Mouse (Mus musculus): ENCODE measurements around the gene Scaper. TPM values are rescaled to one million over a fixed set of nuclear protein-coding genes. Genes with fewer than 3 reads are reported as not detected.

The Scaper gene
- polyA plus RNA-seq, 1 experiment from 2014 or later = 13.2 TPM

DNA sequence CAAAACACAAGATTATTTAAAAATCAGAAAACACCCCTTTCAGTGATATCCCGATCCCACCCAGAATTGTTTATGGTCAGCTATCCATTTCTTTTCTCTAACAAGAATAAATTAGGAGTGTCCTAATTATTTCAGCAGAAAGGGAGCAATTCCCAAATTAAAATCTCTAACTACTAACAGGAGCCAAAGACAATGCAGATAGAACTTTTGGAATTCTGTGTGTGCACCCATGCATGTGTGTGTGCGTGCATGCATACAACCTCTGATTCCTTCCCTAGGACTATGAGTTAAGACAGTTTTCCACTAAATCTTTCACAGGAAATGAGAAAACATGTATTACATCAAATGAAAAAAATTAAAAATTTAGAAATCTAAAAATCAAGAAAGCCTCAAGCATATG is 26.4 kb downstream of the Scaper start:
- DNase-seq (ENCODE audit: low spot score) (no peak), ATAC-seq (replicated peaks; ENCODE audit: insufficient number of reproducible peaks, low FRiP score, low TSS enrichment, low read depth) (no peak)
- 86% methylated on average over 2 of the region's 2 CpGs for WGBS
- Histone ChIP-seq H3K4me2 (ENCODE audit: low read depth, low read length) (no peak overlapping the region), H3K4me3 (ENCODE audit: low read depth, low read length) (no peak overlapping the region), H3K9ac (replicated peaks; ENCODE audit: low read length) (no peak overlapping the region), H3K27me3 (ENCODE audit: control insufficient read depth, insufficient read depth, low read length) (no peaks in the 10 kb centered on the region), H3K9me3 (replicated peaks; ENCODE audit: control insufficient read depth, low read length) (no peaks in the 10 kb centered on the region), H3K27ac (replicated peaks; ENCODE audit: low read depth, low read length) (no peak overlapping the region), H3K4me1 (ENCODE audit: control insufficient read depth, insufficient read depth, low read length) (no peaks in the 10 kb centered on the region), H3K36me3 (replicated peaks; ENCODE audit: control insufficient read depth, insufficient read depth, low read depth, low read length) (no peaks in the 10 kb centered on the region)

- Histone ChIP-seq H3K9me3 (replicated peaks; ENCODE audit: control insufficient read depth, low read length) (no peaks in the 10 kb centered on the region), H3K36me3 (replicated peaks; ENCODE audit: control insufficient read depth, insufficient read depth, low read depth, low read length) (no peaks in the 10 kb centered on the region), H3K4me3 (ENCODE audit: low read depth, low read length) (no peak overlapping the region), H3K9ac (replicated peaks; ENCODE audit: low read length) (no peak overlapping the region), H3K27me3 (ENCODE audit: control insufficient read depth, insufficient read depth, low read length) (no peaks in the 10 kb centered on the region), H3K4me1 (ENCODE audit: control insufficient read depth, insufficient read depth, low read length) (no peaks in the 10 kb centered on the region), H3K4me2 (ENCODE audit: low read depth, low read length) (no peak overlapping the region), H3K27ac (replicated peaks; ENCODE audit: low read depth, low read length) (no peak overlapping the region)
- WGBS = 75% methylated on average over 2 of the region's 2 CpGs
- DNase-seq (ENCODE audit: low spot score) = no peak
- ATAC-seq (replicated peaks; ENCODE audit: insufficient number of reproducible peaks, low FRiP score, low TSS enrichment, low read depth) = no peak
Measured at GRCm38 (mm10) chr9:55902964-55903363, 35.0 kb downstream of the Scaper start.

GRCm38 (mm10) chr9:55901588-55901987 is 36.3 kb downstream of the Scaper start:
- Histone ChIP-seq H3K9me3 (replicated peaks; ENCODE audit: control insufficient read depth, low read length) (no peaks in the 10 kb centered on the region), H3K4me2 (ENCODE audit: low read depth, low read length) (no peak overlapping the region), H3K27ac (replicated peaks; ENCODE audit: low read depth, low read length) (no peak overlapping the region), H3K27me3 (ENCODE audit: control insufficient read depth, insufficient read depth, low read length) (no peaks in the 10 kb centered on the region), H3K4me1 (ENCODE audit: control insufficient read depth, insufficient read depth, low read length) (no peaks in the 10 kb centered on the region), H3K4me3 (ENCODE audit: low read depth, low read length) (no peak overlapping the region), H3K36me3 (replicated peaks; ENCODE audit: control insufficient read depth, insufficient read depth, low read depth, low read length) (no peaks in the 10 kb centered on the region), H3K9ac (replicated peaks; ENCODE audit: low read length) (no peak overlapping the region)
- ATAC-seq (replicated peaks; ENCODE audit: insufficient number of reproducible peaks, low FRiP score, low TSS enrichment, low read depth) (no peak), DNase-seq (ENCODE audit: low spot score) (no peak)
- 75% methylated on average over 3 of the region's 3 CpGs for WGBS

- no peaks in the 10 kb centered on the region for H3K36me3 ChIP-seq (replicated peaks; ENCODE audit: control insufficient read depth, insufficient read depth, low read depth, low read length)
- ATAC-seq (replicated peaks; ENCODE audit: insufficient number of reproducible peaks, low FRiP score, low TSS enrichment, low read depth) (no peak), DNase-seq (ENCODE audit: low spot score) (no peak)
- H3K9ac ChIP-seq (replicated peaks; ENCODE audit: low read length) = no peak overlapping the region
- no peaks in the 10 kb centered on the region for H3K4me1 ChIP-seq (ENCODE audit: control insufficient read depth, insufficient read depth, low read length)
- H3K27me3 ChIP-seq (ENCODE audit: control insufficient read depth, insufficient read depth, low read length) = no peaks in the 10 kb centered on the region
- H3K27ac ChIP-seq (replicated peaks; ENCODE audit: low read depth, low read length) = no peak overlapping the region
- no peak overlapping the region for H3K4me2 ChIP-seq (ENCODE audit: low read depth, low read length)
- H3K9me3 ChIP-seq (replicated peaks; ENCODE audit: control insufficient read depth, low read length) = no peaks in the 10 kb centered on the region
- H3K4me3 ChIP-seq (ENCODE audit: low read depth, low read length) = no peak overlapping the region
- WGBS = 63% methylated on average over 2 of the region's 4 CpGs
Measured at GRCm38 (mm10) chr9:55900531-55900930, 37.4 kb downstream of the Scaper start.

GRCm38 (mm10) chr9:55878066-55878465 is 59.9 kb downstream of the Scaper start:
- Histone ChIP-seq H3K9ac (replicated peaks; ENCODE audit: low read length) (no peak overlapping the region), H3K36me3 (replicated peaks; ENCODE audit: control insufficient read depth, insufficient read depth, low read depth, low read length) (no peaks in the 10 kb centered on the region), H3K27me3 (ENCODE audit: control insufficient read depth, insufficient read depth, low read length) (no peaks in the 10 kb centered on the region), H3K9me3 (replicated peaks; ENCODE audit: control insufficient read depth, low read length) (no peaks in the 10 kb centered on the region), H3K4me2 (ENCODE audit: low read depth, low read length) (no peak overlapping the region), H3K4me3 (ENCODE audit: low read depth, low read length) (no peak overlapping the region), H3K4me1 (ENCODE audit: control insufficient read depth, insufficient read depth, low read length) (no peaks in the 10 kb centered on the region), H3K27ac (replicated peaks; ENCODE audit: low read depth, low read length) (no peak overlapping the region)
- DNase-seq (ENCODE audit: low spot score) = no peak
- 92% methylated on average over 1 of the region's 1 CpGs for WGBS
- no peak for ATAC-seq (replicated peaks; ENCODE audit: insufficient number of reproducible peaks, low FRiP score, low TSS enrichment, low read depth)

DNA sequence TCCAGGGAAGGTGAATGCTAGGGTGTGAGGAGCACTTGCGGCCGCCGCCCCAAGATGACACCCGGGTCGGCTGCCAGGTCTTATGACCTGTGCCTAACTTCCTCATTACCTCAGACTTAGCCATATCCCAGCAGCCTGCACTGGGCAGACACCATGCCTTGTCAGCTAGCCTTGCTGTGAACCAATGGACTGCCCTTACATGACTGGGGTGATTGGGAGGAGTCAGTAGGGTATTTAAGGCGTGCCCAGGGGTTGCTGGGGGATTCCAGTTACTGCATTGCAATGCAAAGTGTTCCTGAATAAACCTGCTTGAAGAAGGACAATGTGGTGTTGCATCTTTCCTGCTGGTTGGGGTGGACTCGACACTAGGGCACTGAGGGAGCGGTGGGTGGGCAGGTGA is 148.5 kb downstream of the Scaper start:
- Histone ChIP-seq H3K4me1 (ENCODE audit: control insufficient read depth, insufficient read depth, low read length) (no peaks in the 10 kb centered on the region), H3K9ac (replicated peaks; ENCODE audit: low read length) (no peak overlapping the region), H3K27ac (replicated peaks; ENCODE audit: low read depth, low read length) (no peak overlapping the region), H3K36me3 (replicated peaks; ENCODE audit: control insufficient read depth, insufficient read depth, low read depth, low read length) (no peaks in the 10 kb centered on the region), H3K4me3 (ENCODE audit: low read depth, low read length) (no peak overlapping the region), H3K9me3 (replicated peaks; ENCODE audit: control insufficient read depth, low read length) (no peaks in the 10 kb centered on the region), H3K4me2 (ENCODE audit: low read depth, low read length) (no peak overlapping the region), H3K27me3 (ENCODE audit: control insufficient read depth, insufficient read depth, low read length) (no peaks in the 10 kb centered on the region)
- ATAC-seq (replicated peaks; ENCODE audit: insufficient number of reproducible peaks, low FRiP score, low TSS enrichment, low read depth) (no peak), DNase-seq (ENCODE audit: low spot score) (no peak)
- WGBS = 85% methylated on average over 8 of the region's 8 CpGs

- H3K36me3 ChIP-seq (replicated peaks; ENCODE audit: control insufficient read depth, insufficient read depth, low read depth, low read length) = no peaks in the 10 kb centered on the region
- no peak overlapping the region for H3K27ac ChIP-seq (replicated peaks; ENCODE audit: low read depth, low read length)
- DNase-seq (ENCODE audit: low spot score) (peak; percentile 15), ATAC-seq (replicated peaks; ENCODE audit: insufficient number of reproducible peaks, low FRiP score, low TSS enrichment, low read depth) (no peak)
- H3K9me3 ChIP-seq (replicated peaks; ENCODE audit: control insufficient read depth, low read length) = no peaks in the 10 kb centered on the region
- no peak overlapping the region for H3K4me3 ChIP-seq (ENCODE audit: low read depth, low read length)
- 82% methylated on average over 4 of the region's 4 CpGs for WGBS
- H3K4me1 ChIP-seq (ENCODE audit: control insufficient read depth, insufficient read depth, low read length) = no peaks in the 10 kb centered on the region
- H3K27me3 ChIP-seq (ENCODE audit: control insufficient read depth, insufficient read depth, low read length) = no peaks in the 10 kb centered on the region
- no peak overlapping the region for H3K4me2 ChIP-seq (ENCODE audit: low read depth, low read length)
- no peak overlapping the region for H3K9ac ChIP-seq (replicated peaks; ENCODE audit: low read length)
Measured at GRCm38 (mm10) chr9:55712016-55712415, 225.9 kb downstream of the Scaper start.

DNA sequence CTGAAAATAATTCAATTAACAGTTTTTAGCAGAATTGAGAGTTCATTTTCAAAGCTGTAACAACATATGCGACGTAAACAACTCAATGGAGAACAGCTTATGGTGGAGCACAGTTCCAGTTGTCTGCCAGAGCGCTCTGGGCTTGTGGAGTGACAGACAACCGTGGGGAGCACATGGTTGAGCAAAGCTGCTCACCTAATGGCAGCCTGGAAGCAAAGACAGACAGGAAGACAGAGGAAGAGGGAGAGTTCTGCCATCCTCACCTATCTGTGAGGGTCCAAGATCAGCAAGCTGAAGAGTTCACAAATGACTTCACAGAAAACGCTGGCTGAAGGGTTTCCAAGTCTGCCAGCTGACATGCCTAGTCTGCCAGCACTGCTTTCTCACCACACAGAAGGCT is 227.4 kb downstream of the Scaper start:
- no peak for DNase-seq (ENCODE audit: low spot score)
- Histone ChIP-seq H3K27ac (replicated peaks; ENCODE audit: low read depth, low read length) (no peak overlapping the region), H3K36me3 (replicated peaks; ENCODE audit: control insufficient read depth, insufficient read depth, low read depth, low read length) (no peaks in the 10 kb centered on the region), H3K4me1 (ENCODE audit: control insufficient read depth, insufficient read depth, low read length) (no peaks in the 10 kb centered on the region), H3K4me2 (ENCODE audit: low read depth, low read length) (no peak overlapping the region), H3K9me3 (replicated peaks; ENCODE audit: control insufficient read depth, low read length) (no peaks in the 10 kb centered on the region), H3K4me3 (ENCODE audit: low read depth, low read length) (no peak overlapping the region), H3K27me3 (ENCODE audit: control insufficient read depth, insufficient read depth, low read length) (no peaks in the 10 kb centered on the region), H3K9ac (replicated peaks; ENCODE audit: low read length) (no peak overlapping the region)
- 86% methylated on average over 5 of the region's 5 CpGs for WGBS
- no peak for ATAC-seq (replicated peaks; ENCODE audit: insufficient number of reproducible peaks, low FRiP score, low TSS enrichment, low read depth)

Data from embryonic facial prominence, embryonic 11.5 days (tissue).